Mouse (Mus musculus) myocyte (in vitro differentiated cells): ENCODE results near the gene Tsr3. TPM values are rescaled to one million over a fixed set of nuclear protein-coding genes. Genes with fewer than 3 reads are reported as not detected.

ENCODE experiments used
- H3K27me3 ChIP-seq: one replicate; pipeline ENCODE4 v1.6.1; 2011; ENCODE audit not compliant: control insufficient read depth, insufficient read depth, insufficient read length
- H3K36me3 ChIP-seq: one replicate; pipeline ENCODE4 v1.6.1; 2011; ENCODE audit not compliant: control insufficient read depth, insufficient read depth
- H3K4me2 ChIP-seq: one replicate; pipeline ENCODE4 v1.6.1; 2011; ENCODE audit warnings: low read depth, control low read depth
- H3K4me3 ChIP-seq: one replicate; pipeline ENCODE4 v1.5.1; 2011; ENCODE audit warnings: mild to moderate bottlenecking, control low read depth, moderate library complexity
- H3K79me2 ChIP-seq: one replicate; pipeline ENCODE4 v1.6.1; 2011; ENCODE audit not compliant: control insufficient read depth, insufficient read depth
- H3ac ChIP-seq: one replicate; pipeline ENCODE4 v1.6.1; 2011; ENCODE audit not compliant: control insufficient read depth, insufficient read length
- CEBPB ChIP-seq: IDR thresholded peaks from 2 replicates; pipeline ENCODE4 v1.6.1; 2011; ENCODE audit warnings: mild to moderate bottlenecking, moderate library complexity; ENCODE audit not compliant: poor library complexity, insufficient read depth, severe bottlenecking
- E2F4 ChIP-seq: IDR thresholded peaks from one replicate; pipeline ENCODE4 v1.6.1; 2011; ENCODE audit warnings: mild to moderate bottlenecking, control low read depth, moderate library complexity; ENCODE audit not compliant: insufficient read depth
- MAX ChIP-seq: IDR thresholded peaks from one replicate; pipeline ENCODE4 v1.6.1; 2011; ENCODE audit warnings: low read depth, mild to moderate bottlenecking, control low read depth
- MYOD1 ChIP-seq, 3 experiments: IDR thresholded peaks; one replicate each; pipeline ENCODE4 v1.6.1; 2011; ENCODE audit warnings: control low read depth in 2 of 3, low read depth in 2 of 3, mild to moderate bottlenecking in 2 of 3, moderate library complexity in 1 of 3; ENCODE audit not compliant: insufficient read length in 2 of 3, control insufficient read depth in 1 of 3
- MYOG ChIP-seq, 3 experiments: IDR thresholded peaks; one replicate each; pipeline ENCODE4 v1.6.1; 2011; ENCODE audit warnings: control low read depth in 2 of 3, low read depth in 2 of 3, mild to moderate bottlenecking in 2 of 3; ENCODE audit not compliant: insufficient read length in 2 of 3, control insufficient read depth in 1 of 3, insufficient read depth in 1 of 3
- POLR2A ChIP-seq: IDR thresholded peaks from one replicate; pipeline ENCODE4 v1.6.1; 2011; ENCODE audit warnings: low read depth, mild to moderate bottlenecking, control low read depth, moderate library complexity; ENCODE audit not compliant: insufficient read length
- POLR2AphosphoS2 ChIP-seq: IDR thresholded peaks from one replicate; pipeline ENCODE4 v1.6.1; 2011; ENCODE audit warnings: low read depth, control low read depth; ENCODE audit not compliant: insufficient read length
- REST ChIP-seq: IDR thresholded peaks from one replicate; pipeline ENCODE4 v1.6.1; 2011; ENCODE audit warnings: mild to moderate bottlenecking, control low read depth, moderate library complexity; ENCODE audit not compliant: insufficient read depth, insufficient read length
- SRF ChIP-seq: IDR thresholded peaks from one replicate; pipeline ENCODE4 v1.6.1; 2011; ENCODE audit warnings: low read depth; ENCODE audit not compliant: control insufficient read depth, insufficient read length
- TCF12 ChIP-seq: IDR thresholded peaks from one replicate; pipeline ENCODE4 v1.6.1; 2011; ENCODE audit warnings: mild to moderate bottlenecking, control low read depth; ENCODE audit not compliant: poor library complexity, insufficient read depth, severe bottlenecking
- TCF3 ChIP-seq: IDR thresholded peaks from one replicate; pipeline ENCODE4 v1.6.1; 2011; ENCODE audit warnings: low read depth, control low read depth; ENCODE audit not compliant: insufficient read length
- USF1 ChIP-seq: IDR thresholded peaks from one replicate; pipeline ENCODE4 v1.6.1; 2011; ENCODE audit warnings: low read depth, mild to moderate bottlenecking, control low read depth, moderate library complexity
- polyA plus RNA-seq: library from polyadenylated mRNA; unstranded; fragments of >200 nt; fragmentation: generic; extraction: Trizol; gene quantifications from one replicate; pipeline ENCODE4 v1.2.1, GENCODE M21; 2012; ENCODE audit warnings: missing spikeins

The Tsr3 gene
- polyA plus RNA-seq, 1 experiment: 44.7 TPM

DNA sequence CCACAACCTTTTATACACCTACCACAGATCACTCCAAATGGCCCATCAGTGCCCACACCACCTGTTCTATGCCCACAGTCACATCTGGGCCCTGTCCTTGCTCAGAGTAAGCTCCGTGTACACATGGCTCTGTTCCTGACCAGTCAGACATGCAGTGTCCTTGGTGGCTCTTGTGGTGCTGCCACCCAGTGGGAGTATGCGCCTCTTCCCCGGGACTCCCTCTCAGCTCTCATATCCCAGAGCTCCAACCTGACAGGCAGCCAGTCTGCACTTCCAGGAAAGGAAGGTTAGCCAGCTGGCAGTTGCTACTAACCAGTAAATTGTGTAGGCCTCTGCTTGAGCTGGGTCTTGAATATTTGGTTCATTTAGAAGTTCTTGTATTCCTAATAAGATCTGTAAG is 24.5 kb downstream of the Tsr3 start:
- no peak overlapping the region for H3ac ChIP-seq
- no peaks in the 10 kb centered on the region for H3K27me3 ChIP-seq
- H3K79me2 ChIP-seq: peaks cover 31% of the 10 kb centered on the region
- no peak overlapping the region for H3K4me3 ChIP-seq
- TF ChIP-seq MYOG (IDR thresholded peaks at IDR 0.05; ENCODE audit: control insufficient read depth in 1 of 3, insufficient read depth in 1 of 3, insufficient read length in 2 of 3, low read depth in 2 of 3) (no peak), TCF3 (no peak), SRF (no peak), TCF12 (no peak), POLR2AphosphoS2 (no peak), CEBPB (no peak), REST (no peak), MYOD1 (IDR thresholded peaks at IDR 0.05; ENCODE audit: control insufficient read depth in 1 of 3, insufficient read length in 2 of 3, low read depth in 2 of 3) (no peak), USF1 (no peak), POLR2A (no peak), MAX (no peak), E2F4 (no peak)
- H3K4me2 ChIP-seq: no peak overlapping the region
- H3K36me3 ChIP-seq: peaks cover 62% of the 10 kb centered on the region

DNA sequence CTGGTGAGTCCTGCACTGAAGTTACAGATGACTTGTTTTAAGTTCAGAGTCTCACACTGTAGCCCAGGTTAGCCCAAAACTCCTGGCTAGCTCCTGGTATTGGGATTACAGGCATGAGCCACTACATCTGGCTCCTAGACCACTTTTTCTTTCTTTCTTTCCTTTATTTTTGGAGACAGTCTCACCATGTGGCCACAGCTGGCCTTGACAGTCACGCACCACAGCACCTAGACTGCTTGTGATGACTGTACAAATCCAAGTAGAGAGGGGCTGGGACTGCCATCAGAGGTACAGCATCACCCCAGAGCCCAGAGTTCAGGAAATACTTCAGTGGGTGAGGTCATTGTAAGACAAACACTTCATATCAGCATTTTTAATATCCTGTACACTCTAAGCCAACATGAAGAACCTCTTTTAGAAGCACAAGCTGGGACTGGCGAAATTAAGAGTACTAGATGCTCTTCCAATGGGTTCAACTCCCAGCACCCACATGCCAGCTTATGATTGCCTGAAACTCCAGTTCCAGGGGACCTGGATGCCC is 30.9 kb downstream of the Tsr3 start:
- peaks cover 33% of the 10 kb centered on the region for H3K36me3 ChIP-seq
- H3K4me3 ChIP-seq: peak overlapping the region; percentile 100
- peak overlapping the region; percentile 95 for H3K4me2 ChIP-seq
- peaks cover 68% of the 10 kb centered on the region for H3K79me2 ChIP-seq
- no peak for TF ChIP-seq TCF12
- no peak for TF ChIP-seq CEBPB
- TF ChIP-seq MYOD1 (IDR thresholded peaks at IDR 0.05; ENCODE audit: control insufficient read depth in 1 of 3, insufficient read length in 2 of 3, low read depth in 2 of 3): no peak
- TF ChIP-seq MYOG (IDR thresholded peaks at IDR 0.05; ENCODE audit: control insufficient read depth in 1 of 3, insufficient read depth in 1 of 3, insufficient read length in 2 of 3, low read depth in 2 of 3): no peak
- TF ChIP-seq REST: no peak
- TF ChIP-seq E2F4: no peak
- TF ChIP-seq MAX: no peak
- H3ac ChIP-seq: no peak overlapping the region
- no peaks in the 10 kb centered on the region for H3K27me3 ChIP-seq

DNA sequence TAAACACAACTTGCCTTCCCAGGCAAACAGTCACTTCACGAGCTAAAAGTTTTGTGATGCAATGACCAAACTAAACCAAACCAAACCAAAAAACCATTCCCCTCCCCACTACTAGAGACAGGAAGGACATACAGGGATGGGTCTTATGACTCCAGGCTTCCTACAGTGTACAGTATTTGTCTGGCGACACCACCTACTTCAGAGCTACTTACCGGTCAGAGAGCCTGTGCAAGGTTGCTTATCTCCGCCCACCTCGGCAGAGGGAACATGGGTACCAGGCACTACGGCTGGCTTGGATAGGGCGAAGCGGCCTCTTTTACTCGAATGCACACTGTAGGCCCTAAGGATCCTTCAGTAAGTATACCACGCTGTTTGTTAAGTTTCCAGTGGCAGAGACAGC is 32.4 kb downstream of the Tsr3 start:
- no peaks in the 10 kb centered on the region for H3K27me3 ChIP-seq
- H3ac ChIP-seq: peak overlapping the region; percentile 87
- TF ChIP-seq MAX: no peak
- TF ChIP-seq USF1: no peak
- no peak for TF ChIP-seq POLR2A
- TF ChIP-seq TCF12: no peak
- TF ChIP-seq MYOG (IDR thresholded peaks at IDR 0.05; ENCODE audit: control insufficient read depth in 1 of 3, insufficient read depth in 1 of 3, insufficient read length in 2 of 3, low read depth in 2 of 3): no peak
- no peak for TF ChIP-seq CEBPB
- TF ChIP-seq POLR2AphosphoS2: no peak
- no peak for TF ChIP-seq MYOD1 (IDR thresholded peaks at IDR 0.05; ENCODE audit: control insufficient read depth in 1 of 3, insufficient read length in 2 of 3, low read depth in 2 of 3)
- no peak for TF ChIP-seq REST
- no peak for TF ChIP-seq TCF3
- TF ChIP-seq SRF: no peak
- TF ChIP-seq E2F4: no peak
- peaks cover 18% of the 10 kb centered on the region for H3K36me3 ChIP-seq
- H3K4me3 ChIP-seq: peak overlapping the region; percentile 100
- peak overlapping the region; percentile 95 for H3K4me2 ChIP-seq
- H3K79me2 ChIP-seq: peaks cover 58% of the 10 kb centered on the region

DNA sequence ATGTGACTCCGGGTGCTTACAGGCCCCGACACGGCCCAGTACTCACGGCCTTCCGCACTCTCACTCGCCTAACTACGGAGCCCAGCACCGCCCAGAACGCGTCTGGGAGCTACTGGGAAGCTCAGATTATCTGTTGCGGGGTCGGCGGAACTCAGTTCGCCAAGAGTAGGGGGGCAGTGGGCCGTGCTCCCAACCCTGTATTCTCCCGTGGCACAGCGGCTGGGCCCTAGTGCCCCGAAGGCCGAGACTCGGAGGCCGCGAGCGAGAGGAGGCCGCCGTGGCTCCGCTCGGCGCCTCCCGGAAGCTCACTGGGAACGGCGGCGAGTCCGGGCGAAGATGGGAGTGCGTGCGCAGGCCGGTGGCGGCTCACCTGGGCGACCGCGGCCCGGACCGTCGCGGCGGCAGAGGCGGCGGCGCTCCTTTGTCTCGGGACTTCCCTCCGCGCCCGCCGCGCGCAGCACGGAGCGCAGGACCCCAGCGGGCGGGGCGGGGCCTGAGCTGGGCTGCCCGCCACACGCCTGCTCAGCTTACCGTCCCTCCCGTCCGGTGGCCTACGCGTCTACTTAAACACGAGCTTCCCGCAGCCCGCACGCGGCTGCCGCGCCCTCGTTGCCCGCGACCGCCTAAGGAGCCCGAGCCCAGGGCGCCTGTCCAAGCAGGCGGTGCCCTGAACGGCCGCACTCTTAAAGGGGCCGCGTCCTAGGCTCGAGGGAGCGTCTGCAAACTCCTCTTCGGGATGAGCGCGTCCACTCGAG is 33.2 kb downstream of the Tsr3 start:
- H3K27me3 ChIP-seq: peaks cover 4% of the 10 kb centered on the region
- peak overlapping the region; percentile 100 for H3K4me3 ChIP-seq
- peak; percentile 96 for TF ChIP-seq MAX
- no peak for TF ChIP-seq SRF
- no peak for TF ChIP-seq USF1
- no peak for TF ChIP-seq TCF12
- TF ChIP-seq REST: no peak
- no peak for TF ChIP-seq CEBPB
- no peak for TF ChIP-seq MYOG (IDR thresholded peaks at IDR 0.05; ENCODE audit: control insufficient read depth in 1 of 3, insufficient read depth in 1 of 3, insufficient read length in 2 of 3, low read depth in 2 of 3)
- TF ChIP-seq POLR2A: peak; percentile 95
- TF ChIP-seq MYOD1 (IDR thresholded peaks at IDR 0.05; ENCODE audit: control insufficient read depth in 1 of 3, insufficient read length in 2 of 3, low read depth in 2 of 3): no peak
- peak; percentile 15 for TF ChIP-seq TCF3
- peak; percentile 25 for TF ChIP-seq E2F4
- TF ChIP-seq POLR2AphosphoS2: peak; percentile 85
- H3K4me2 ChIP-seq: peak overlapping the region; percentile 95
- H3ac ChIP-seq: peak overlapping the region; percentile 87
- H3K79me2 ChIP-seq: peaks cover 50% of the 10 kb centered on the region
- H3K36me3 ChIP-seq: peaks cover 10% of the 10 kb centered on the region
